Mouse (Mus musculus) kidney, adult 9 months (tissue): ENCODE data around the gene Asdurf.
"Not testable (repeated sequence)": the region's sequence is repeated elsewhere in the genome, so short reads cannot be mapped to it uniquely, and the experiment has no call there.

Experiments used
- DNase-seq: peaks from one replicate; pipeline ENCODE4 v3.0.0; 2022

Gene Asdurf

DNA sequence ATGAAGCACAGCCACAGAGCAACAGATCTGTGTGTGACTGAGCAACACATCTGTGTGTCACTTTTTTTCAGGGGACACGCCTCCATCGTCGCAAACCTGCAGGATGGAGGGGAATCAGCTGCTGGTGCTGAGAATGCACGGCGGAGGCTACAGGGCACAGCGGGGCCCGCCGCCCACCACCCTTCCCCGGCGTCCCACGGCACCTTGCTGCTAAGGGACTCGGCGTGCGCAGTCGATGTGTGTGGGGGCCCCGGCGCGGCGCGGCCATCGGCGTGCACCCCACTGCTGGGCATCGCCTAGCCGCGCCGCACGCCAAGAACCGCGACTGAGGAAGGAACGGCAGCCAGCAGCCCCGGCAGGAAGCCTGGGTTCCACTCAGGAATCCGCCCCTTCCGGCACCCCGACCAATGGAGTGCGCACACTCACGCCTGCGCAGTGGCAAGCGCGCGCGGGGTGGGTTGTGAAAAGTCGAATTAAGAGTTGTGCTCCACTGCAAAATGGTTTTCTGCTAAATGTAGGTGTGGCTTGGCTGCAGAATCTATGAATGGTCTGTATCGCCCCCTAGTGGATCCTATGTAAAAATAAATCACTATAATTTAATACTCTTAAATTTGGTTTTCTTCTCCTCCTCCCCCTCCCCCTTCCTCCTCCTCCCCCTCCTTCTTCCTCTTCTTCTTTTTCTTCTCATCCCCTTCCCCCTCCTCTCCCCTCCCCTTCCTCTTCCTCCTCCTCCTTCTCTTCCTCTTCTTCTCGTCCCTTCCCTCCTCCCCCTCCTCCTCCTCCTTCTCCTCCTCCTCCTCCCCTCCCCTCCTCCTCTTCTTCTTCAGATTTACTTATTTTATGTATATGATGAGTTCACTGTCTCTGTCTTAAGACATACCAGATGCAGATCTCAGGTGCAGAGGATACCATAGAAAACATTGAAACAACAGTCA, at the start of gene Asdurf, which contains the start of the genes Gm28551 and Asnsd1:
Gene Asdurf (minus strand): TSS at position 293 of the 935 bp plus-strand sequence.
Gene Gm28551 (minus strand): TSS at position 341 of the 935 bp plus-strand sequence.
Gene Asnsd1 (minus strand): TSS at position 426 of the 935 bp plus-strand sequence.
- peak; percentile 99 for DNase-seq

DNA sequence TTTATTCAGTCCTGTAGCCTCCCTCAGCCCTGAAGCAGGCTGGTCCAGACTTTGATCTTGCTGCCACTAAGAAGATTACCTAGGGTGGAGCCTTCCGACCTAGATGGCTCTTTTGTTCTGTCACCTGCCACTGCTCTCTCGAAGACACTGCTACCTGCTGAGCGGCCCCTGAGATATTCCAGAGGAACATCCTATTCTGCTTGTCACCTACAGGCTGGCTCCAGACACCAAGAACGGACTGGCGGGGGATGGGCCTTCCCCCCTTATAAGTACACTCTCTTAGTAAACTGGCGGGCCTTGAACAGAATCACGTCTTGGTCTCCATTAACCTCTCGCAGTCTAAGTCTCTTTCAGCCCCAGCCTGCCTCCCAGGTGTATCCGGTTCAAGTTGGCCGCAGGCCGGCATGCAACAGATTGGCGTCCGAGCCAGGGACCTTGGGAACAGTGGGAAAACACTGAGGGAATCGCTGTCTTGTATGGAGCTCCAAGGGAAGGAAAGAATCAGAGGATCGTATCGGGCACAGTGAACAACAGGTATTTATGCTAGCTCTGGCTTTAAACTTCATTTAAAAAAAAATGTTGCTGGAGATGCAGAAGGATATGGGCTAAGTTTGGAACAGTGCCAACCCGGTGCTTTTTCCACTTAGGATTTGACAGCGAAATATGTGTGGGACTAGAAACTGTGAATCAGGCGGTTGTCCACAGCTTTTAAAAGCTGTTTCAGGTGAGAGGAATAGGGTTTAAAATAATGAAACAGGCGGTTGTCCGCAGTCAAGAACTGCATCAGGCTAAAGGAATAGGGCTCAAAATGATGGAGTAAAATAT, 41.7 kb upstream of the Asdurf start:
- not testable (repeated sequence) for DNase-seq

DNA sequence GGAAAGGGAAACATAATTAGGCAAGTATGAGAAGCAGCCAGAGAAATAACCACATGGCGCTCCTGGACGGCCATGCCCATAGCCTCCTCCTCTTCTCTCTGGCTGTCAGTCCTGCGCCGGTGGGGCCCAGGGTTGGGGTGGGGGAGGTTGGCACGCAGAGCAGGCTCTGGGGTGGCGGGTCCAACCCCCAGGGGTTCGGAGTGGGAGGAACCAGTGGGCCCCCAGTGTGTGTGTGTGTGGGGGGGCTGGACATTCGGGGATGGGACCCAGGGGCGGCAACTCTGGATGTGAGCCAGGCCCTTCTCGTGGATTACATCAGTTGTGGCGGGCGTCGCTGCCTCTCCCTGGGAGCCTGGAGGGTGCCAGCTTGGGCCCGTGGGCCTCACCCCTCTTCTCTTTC, 36.3 kb upstream of the Asdurf start:
- DNase-seq, result no peak

- DNase-seq, result no peak
Measured at GRCm38 (mm10) chr1:53384085-53384688, 31.8 kb upstream of the Asdurf start.

GRCm38 (mm10) chr1:53377731-53378130, 25.3 kb upstream of the Asdurf start:
- DNase-seq, result no peak

- DNase-seq, result not testable (repeated sequence)
Measured at GRCm38 (mm10) chr1:53375965-53376364, 23.5 kb upstream of the Asdurf start.

DNA sequence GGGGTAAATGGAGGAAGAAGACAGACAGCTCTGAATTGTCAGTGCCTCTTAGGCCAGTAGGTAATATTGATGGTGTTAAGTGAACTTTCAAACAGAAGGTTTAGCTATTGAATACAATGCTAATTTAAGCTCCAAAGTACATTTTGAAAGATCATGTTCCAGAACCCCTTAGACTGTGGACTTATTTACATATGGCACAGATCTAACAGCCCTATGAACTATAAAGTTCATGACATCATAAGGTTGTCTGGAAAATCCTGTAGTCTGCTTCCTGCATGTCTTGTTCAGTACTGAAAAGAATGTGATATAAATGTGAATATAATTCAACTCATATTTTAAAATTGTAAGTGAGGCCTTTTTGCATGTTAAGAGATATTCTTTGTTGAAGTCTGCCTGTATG, 6.6 kb upstream of the Asdurf start:
- no peak for DNase-seq

DNA sequence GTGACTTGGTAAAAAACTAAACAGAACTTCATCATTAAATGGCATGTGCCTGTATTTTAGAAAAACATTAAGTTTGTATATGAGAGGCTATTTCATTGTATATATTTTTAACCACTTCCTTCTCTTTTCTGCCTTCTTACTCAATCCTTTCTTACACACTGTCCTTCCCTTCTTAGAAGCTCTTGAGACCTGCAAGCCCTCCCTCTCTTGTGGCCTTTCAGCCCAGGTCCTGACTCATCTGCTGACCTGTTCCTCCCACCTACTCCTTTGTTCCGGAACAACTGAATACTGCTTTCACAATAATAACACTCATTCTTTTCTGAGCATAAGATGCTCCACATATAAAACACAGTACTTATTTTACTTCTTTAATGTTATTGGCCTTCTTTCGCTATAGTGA, 11.3 kb downstream of the Asdurf start:
- no peak for DNase-seq

DNA sequence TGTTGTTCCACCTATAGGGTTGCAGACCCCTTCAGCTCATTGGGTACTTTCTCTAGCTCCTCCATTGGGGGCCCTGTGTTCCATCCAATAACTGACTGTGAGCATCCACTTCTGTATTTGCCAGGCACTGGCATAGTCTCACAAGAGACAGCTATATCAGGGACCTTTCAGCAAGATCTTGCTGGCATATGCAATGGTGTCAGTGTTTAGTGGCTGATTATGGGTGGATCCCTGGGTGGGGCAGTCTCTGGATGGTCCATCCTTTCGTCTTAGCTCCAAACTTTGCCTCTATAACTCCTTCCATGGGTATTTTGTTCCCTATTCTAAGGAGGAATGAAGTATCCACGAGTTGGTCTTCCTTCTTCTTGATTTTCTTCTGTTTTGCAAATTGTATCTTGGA, 15.0 kb downstream of the Asdurf start:
- not testable (repeated sequence) for DNase-seq

- DNase-seq, result no peak
Measured at GRCm38 (mm10) chr1:53335465-53335864, 17.0 kb downstream of the Asdurf start.

DNA sequence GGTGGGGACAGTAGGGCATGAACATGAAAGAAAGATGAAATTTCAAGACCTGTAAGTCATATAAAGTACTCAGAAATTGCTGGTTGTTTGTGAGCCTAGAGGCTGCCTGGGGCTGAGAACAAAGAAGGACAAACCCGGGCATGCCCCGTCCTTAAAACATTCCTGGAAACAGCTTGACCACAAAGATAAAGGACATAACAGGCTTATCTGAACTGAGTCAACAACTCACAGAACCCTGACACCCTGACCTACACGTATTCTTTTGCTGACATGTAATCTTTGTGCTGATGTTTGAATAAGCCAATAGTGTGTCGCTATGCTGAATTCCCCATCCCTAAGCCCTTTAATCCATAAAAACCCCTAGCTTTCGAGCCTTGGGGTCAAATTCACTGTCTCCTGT, 18.9 kb downstream of the Asdurf start:
- not testable (repeated sequence) for DNase-seq

DNA sequence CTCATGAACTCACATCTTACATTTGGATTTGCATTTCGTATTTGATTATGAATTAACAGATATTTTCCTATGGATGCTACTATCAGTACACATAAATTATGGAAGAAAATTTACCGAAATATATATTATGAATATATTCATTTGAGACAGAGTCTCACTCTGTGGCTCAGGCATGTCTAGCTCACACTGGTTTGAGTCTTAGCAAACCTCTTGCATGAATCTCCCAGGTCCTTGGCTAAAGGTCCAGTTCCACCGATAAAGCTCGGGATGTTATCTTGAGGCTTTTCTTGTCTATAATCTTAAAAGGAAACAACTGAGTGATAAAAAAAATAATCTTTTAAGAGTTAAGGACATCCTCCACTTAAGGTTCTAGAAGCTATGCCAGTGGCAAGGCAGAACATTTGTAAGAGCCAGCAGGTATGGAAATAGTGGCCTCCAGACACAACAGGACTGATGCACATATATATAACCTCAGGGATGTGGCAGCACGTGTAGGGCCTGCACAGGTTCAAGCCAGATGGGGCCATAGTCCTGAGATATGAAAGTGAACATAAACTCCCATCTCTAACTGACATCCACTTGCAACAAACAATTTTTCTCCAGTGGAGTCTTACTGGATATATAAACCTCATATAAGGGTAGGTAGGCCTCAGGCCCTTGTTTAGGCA, 27.5 kb downstream of the Asdurf start:
- no peak for DNase-seq

DNA sequence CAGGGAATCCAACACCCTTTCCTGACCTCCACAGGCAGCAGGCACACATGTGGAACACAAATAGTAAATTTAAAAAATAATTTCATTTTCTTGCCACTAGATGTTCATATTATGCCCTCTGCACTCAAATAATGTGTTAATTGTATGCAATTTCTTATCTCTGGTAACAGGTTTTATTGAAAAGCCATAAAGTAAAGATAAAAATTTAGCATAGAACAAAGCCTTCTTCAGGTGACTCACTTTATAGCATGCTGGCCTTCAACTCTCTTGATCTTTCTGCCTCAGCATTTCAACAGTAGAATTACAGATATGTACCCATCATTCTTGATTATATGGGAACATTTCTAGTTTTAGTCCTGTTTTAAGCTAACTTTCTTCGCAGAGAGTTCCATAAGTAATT, 28.1 kb downstream of the Asdurf start:
- no peak for DNase-seq

- no peak for DNase-seq
Measured at GRCm38 (mm10) chr1:53323254-53323653, 29.2 kb downstream of the Asdurf start.

DNA sequence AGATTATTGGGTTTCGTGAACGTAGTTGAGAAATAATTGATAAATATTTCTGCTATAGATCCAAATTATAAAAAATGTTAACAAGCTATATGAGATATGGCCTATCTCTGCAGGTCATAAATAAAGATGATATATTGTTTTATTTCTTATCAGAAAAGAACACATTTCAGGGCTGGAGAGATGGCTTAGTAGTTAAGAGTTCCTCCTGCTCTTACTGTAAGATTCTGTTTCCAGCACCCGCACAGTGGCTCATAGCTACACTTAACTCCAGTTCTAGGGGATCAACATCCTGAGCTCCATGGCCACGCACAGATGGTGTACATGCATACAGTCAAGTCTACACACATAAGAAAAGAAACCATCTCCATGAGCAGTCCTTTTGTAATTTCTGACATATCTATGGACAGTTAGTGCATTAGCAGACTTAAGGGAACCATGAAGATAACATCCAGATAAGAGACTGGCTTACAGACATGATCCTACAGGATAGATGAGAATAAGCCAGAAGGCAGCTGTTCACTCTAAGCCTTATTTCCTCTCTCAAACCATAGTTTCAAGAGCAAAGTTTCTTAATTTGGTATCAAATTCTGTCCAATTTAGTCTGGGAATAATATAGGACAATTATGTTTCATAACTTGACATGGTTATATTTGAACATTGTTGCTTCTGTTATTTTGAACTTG, 30.6 kb downstream of the Asdurf start:
- DNase-seq, result no peak

DNA sequence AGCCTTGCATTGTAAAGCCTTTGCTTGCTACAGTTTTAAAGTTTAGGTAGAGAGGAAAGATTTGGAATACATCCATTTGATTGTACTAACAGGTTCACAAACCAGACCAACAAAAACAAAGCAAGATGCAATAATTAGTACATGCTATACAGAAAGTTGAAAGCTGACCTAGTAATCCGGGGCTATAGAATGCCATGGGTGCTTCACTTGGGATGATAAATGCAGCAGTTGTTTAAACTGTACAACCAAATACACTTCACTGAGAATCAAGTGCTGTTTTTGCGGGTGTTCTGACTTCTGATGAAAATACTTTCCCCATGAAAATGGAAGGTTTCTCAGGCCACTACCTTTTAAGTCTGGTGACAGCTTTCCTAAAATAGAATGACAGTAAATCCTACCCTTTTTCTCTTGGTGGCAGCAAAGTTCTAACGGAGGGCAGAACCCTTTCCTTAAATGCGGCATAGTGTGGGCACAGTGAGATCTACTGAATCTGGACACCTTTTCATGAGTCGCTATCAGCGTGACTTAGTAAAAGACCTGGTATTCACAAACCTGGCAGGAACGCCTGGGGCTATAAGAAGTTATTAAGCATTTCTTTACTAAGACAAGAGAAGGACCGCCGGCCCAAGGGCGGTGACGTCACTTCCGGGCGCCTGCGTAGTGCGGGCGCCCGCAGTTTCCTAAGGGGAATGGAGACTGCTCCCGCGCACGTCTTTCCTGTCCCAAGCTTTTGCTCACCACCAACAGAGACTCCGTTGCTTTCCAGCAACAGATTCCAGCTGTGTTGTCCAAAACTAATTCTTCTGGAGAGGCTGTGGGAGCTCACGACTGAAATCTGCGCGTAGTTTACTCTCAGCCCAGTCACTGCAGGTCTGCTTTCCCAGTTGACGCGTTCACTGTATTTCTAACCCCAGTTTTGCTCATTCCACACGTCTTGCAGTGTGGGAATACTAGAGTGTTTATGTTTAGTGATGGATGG, 39.1 kb downstream of the Asdurf start, which contains the start of gene Osgepl1:
Gene Osgepl1 (plus strand): TSS at position 636 of the 979 bp plus-strand sequence.
- DNase-seq, result peak; percentile 84

DNA sequence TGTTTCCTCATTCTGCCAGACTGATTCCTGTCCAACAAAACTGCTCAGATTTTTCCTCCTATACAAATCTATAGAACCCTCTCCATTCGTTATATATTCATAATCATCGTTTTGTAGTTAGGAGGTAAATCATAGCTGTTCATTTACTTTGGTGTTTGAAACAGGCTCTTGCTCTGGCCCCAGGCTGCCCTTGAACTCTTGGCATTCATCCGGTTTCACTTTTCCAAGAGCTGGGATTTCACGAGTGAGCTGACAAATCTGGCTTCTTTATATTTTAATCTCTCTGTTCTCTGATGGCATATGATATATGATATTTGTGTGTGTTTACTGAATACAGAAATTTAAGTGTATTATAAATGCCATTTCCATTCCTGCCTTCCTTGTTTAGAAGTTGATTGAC, 51.9 kb downstream of the Asdurf start:
- no peak for DNase-seq
